Mouse (Mus musculus) liver, embryonic 12.5 days (tissue): ENCODE data around the gene Rps29. TPM values are rescaled to one million over a fixed set of nuclear protein-coding genes. Genes with fewer than 3 reads are reported as not detected.

Experiments used
- ATAC-seq: fragments of 200-750 bp; cut with Nextera tagmentation; 2 replicates; pipeline ENCODE4 v1.8.0; 2017; ENCODE audit warnings: moderate number of reproducible peaks, mild to moderate bottlenecking, moderate library complexity
- H3K27ac ChIP-seq: fragments of 300-500 bp; sonication (generic); 2 replicates; pipeline ENCODE4 v1.5.1; 2016; ENCODE audit warnings: mild to moderate bottlenecking
- H3K27me3 ChIP-seq: fragments of 300-500 bp; sonication (generic); replicated peaks from 2 replicates; pipeline ENCODE4 v1.6.1; 2016; ENCODE audit warnings: mild to moderate bottlenecking, moderate library complexity
- H3K36me3 ChIP-seq: fragments of 300-500 bp; sonication (generic); 2 replicates; pipeline ENCODE4 v1.6.1; 2016; ENCODE audit warnings: mild to moderate bottlenecking, moderate library complexity
- H3K4me1 ChIP-seq: fragments of 300-500 bp; sonication (generic); 2 replicates; pipeline ENCODE4 v1.6.1; 2016
- H3K4me2 ChIP-seq: fragments of 300-500 bp; sonication (generic); 2 replicates; pipeline ENCODE4 v1.6.1; 2016; ENCODE audit warnings: mild to moderate bottlenecking, moderate library complexity
- H3K4me3 ChIP-seq: fragments of 300-500 bp; sonication (generic); 2 replicates; pipeline ENCODE4 v1.5.1; 2016; ENCODE audit warnings: mild to moderate bottlenecking, moderate library complexity
- H3K9ac ChIP-seq: fragments of 300-500 bp; sonication (generic); 2 replicates; pipeline ENCODE4 v1.6.1; 2016; ENCODE audit warnings: mild to moderate bottlenecking, moderate library complexity
- H3K9me3 ChIP-seq: fragments of 300-500 bp; sonication (generic); replicated peaks from 2 replicates; pipeline ENCODE4 v1.6.1; 2016; ENCODE audit warnings: mild to moderate bottlenecking, moderate library complexity
- WGBS: fragments of 180-500 bp; shearing (Covaris S2); methylation state at CpG from one replicate; pipeline ENCODE4 v1.1.7; 2016; ENCODE audit not compliant: insufficient replicate concordance; 5-methylcytosine and 5-hydroxymethylcytosine counted together
- microRNA-seq: library from miRNA; unstranded; fragments of <30 nt; microRNA quantifications from one replicate; pipeline ENCODE4, GENCODE M21; 2017
- polyA plus RNA-seq: library from polyadenylated mRNA; unstranded; fragments of >200 nt; fragmentation: Nextera tagmentation; extraction: Ambion mirVana; gene quantifications from 2 replicates; pipeline ENCODE4 v1.2.1, GENCODE M21; 2016

Rps29 gene
- polyA plus RNA-seq, 1 experiment from 2014 or later, result 1,647 TPM

GRCm38 (mm10) chr12:69125066-69125465, 33.9 kb downstream of the Rps29 start:
- H3K4me1 ChIP-seq, result 0 out of 2 replicates have a peak, but pooled peaks cover 1% of the 10 kb centered on the region
- H3K27ac ChIP-seq, result no peak overlapping the region
- no peak overlapping the region for H3K9ac ChIP-seq
- H3K9me3 ChIP-seq, result no peaks in the 10 kb centered on the region
- no peak overlapping the region for H3K4me3 ChIP-seq
- H3K27me3 ChIP-seq, result no peaks in the 10 kb centered on the region
- no peak for ATAC-seq
- 46% methylated on average over 5 of the region's 5 CpGs for WGBS
- H3K36me3 ChIP-seq, result no peaks in the 10 kb centered on the region
- no peak overlapping the region for H3K4me2 ChIP-seq

- ATAC-seq, result no peak
- H3K36me3 ChIP-seq, result no peaks in the 10 kb centered on the region
- no peak overlapping the region for H3K4me3 ChIP-seq
- H3K27me3 ChIP-seq, result no peaks in the 10 kb centered on the region
- WGBS, result 72% methylated on average over 11 of the region's 11 CpGs
- H3K9me3 ChIP-seq, result no peaks in the 10 kb centered on the region
- H3K9ac ChIP-seq, result no peak overlapping the region
- no peaks in the 10 kb centered on the region for H3K4me1 ChIP-seq
- no peak overlapping the region for H3K4me2 ChIP-seq
- no peak overlapping the region for H3K27ac ChIP-seq
Observed at GRCm38 (mm10) chr12:69122801-69123200, 36.2 kb downstream of the Rps29 start.

GRCm38 (mm10) chr12:69119908-69120307, 39.1 kb downstream of the Rps29 start:
- Histone ChIP-seq H3K36me3 (no peaks in the 10 kb centered on the region), H3K4me3 (no peak overlapping the region), H3K27ac (no peak overlapping the region), H3K9me3 (no peaks in the 10 kb centered on the region), H3K4me1 (no peaks in the 10 kb centered on the region), H3K9ac (no peak overlapping the region), H3K4me2 (no peak overlapping the region), H3K27me3 (no peaks in the 10 kb centered on the region)
- no peak for ATAC-seq
- WGBS, result 74% methylated on average over 6 of the region's 6 CpGs

Small RNA genes within 50 kb of the gene (microRNA-seq; reads per million reads assigned to microRNA genes)
- gene Gm47287 (not detected), gene Gm47295 (1.8 reads per million)

Other genes starting within 250 kb of the Rps29 start
- 21.3 and 24.3 TPM in 2 replicates for gene Lrr1, start 9.6 kb upstream of the Rps29 start, polyA plus RNA-seq
- 797 and 813 TPM in 2 replicates for gene Rpl36al, start 24.9 kb upstream of the Rps29 start, polyA plus RNA-seq
- 48.4 and 51.0 TPM in 2 replicates for gene Mgat2, start 25.0 kb upstream of the Rps29 start, polyA plus RNA-seq
- gene Gm49383, start 37.9 kb upstream of the Rps29 start, polyA plus RNA-seq, result 28.5 and 29.0 TPM in 2 replicates
- 8.9 and 9.2 TPM in 2 replicates for gene Dnaaf2, start 39.2 kb upstream of the Rps29 start, polyA plus RNA-seq
- gene Gm49384, start 45.1 kb upstream of the Rps29 start, polyA plus RNA-seq, result 28.6 and 29.3 TPM in 2 replicates
- 31.1 and 31.5 TPM in 2 replicates for gene Pole2, start 69.0 kb upstream of the Rps29 start, polyA plus RNA-seq
- 5.0 and 5.4 TPM in 2 replicates for gene Klhdc1, start 82.0 kb upstream of the Rps29 start, polyA plus RNA-seq
- gene Klhdc2, start 137.5 kb upstream of the Rps29 start, polyA plus RNA-seq, result 122 and 123 TPM in 2 replicates
- 56.5 and 57.3 TPM in 2 replicates for gene Nemf, start 198.0 kb upstream of the Rps29 start, polyA plus RNA-seq
- 81.1 and 83.3 TPM in 2 replicates for gene Arf6, start 213.0 kb upstream of the Rps29 start, polyA plus RNA-seq
- gene Gm9887, start 213.3 kb upstream of the Rps29 start, polyA plus RNA-seq, result 2.1 and 2.3 TPM in 2 replicates